Mouse (Mus musculus) liver, embryonic 14.5 days (tissue): ENCODE data around the gene Gng2. TPM values are rescaled to one million over a fixed set of nuclear protein-coding genes. Genes with fewer than 3 reads are reported as not detected.

Experiments used
- ATAC-seq: fragments of 200-750 bp; cut with Nextera tagmentation; 2 replicates; pipeline ENCODE4 v1.8.0; 2017; ENCODE audit warnings: moderate number of reproducible peaks, mild to moderate bottlenecking, moderate library complexity; ENCODE audit not compliant: insufficient read depth
- DNase-seq, 3 experiments: peaks; one replicate each; pipeline ENCODE4 v3.0.0-alpha.2; 2012 to 2013; ENCODE audit warnings: low read depth in 3 of 3, low spot score in 3 of 3
- H3K27ac ChIP-seq: fragments of 300-500 bp; sonication (generic); 2 replicates; pipeline ENCODE4 v1.5.1; 2014; ENCODE audit warnings: moderate library complexity, mild to moderate bottlenecking, control low read depth, inconsistent platforms
- H3K27me3 ChIP-seq: fragments of 300-500 bp; sonication (generic); 2 replicates; pipeline ENCODE4 v1.6.1; 2014; ENCODE audit warnings: mild to moderate bottlenecking, low read length, moderate library complexity; ENCODE audit not compliant: control insufficient read depth, insufficient read depth
- H3K36me3 ChIP-seq: fragments of 300-500 bp; sonication (generic); replicated peaks from 2 replicates; pipeline ENCODE4 v1.6.1; 2014; ENCODE audit warnings: low read depth; ENCODE audit not compliant: control insufficient read depth, insufficient read depth
- H3K4me1 ChIP-seq, 2 experiments: fragments of 200-500 bp in 1 of 2; fragments of 300-500 bp in 1 of 2; sonication (generic) in 1 of 2; replicated peaks; 2 replicates each; pipeline ENCODE4 v1.6.1; 2012 to 2014; ENCODE audit warnings: antibody characterized with exemption in 1 of 2, inconsistent platforms in 1 of 2, low read length in 1 of 2; ENCODE audit not compliant: control insufficient read depth in 2 of 2, insufficient read depth in 2 of 2
- H3K4me2 ChIP-seq: fragments of 300-500 bp; sonication (generic); 2 replicates; pipeline ENCODE4 v1.6.1; 2014; ENCODE audit warnings: low read depth, mild to moderate bottlenecking, control low read depth, moderate library complexity
- H3K4me3 ChIP-seq, 2 experiments: fragments of 200-500 bp in 1 of 2; fragments of 300-500 bp in 1 of 2; sonication (generic) in 1 of 2; 2 replicates each; pipeline ENCODE4 v1.5.1; 2012 to 2014; ENCODE audit warnings: low read depth in 2 of 2, low read length in 2 of 2, mild to moderate bottlenecking in 2 of 2, control low read depth in 1 of 2, inconsistent platforms in 1 of 2, moderate library complexity in 1 of 2; ENCODE audit not compliant: insufficient read depth in 1 of 2
- H3K9ac ChIP-seq: fragments of 300-500 bp; sonication (generic); replicated peaks from 2 replicates; pipeline ENCODE4 v1.6.1; 2014; ENCODE audit warnings: mild to moderate bottlenecking, control low read depth, moderate library complexity
- H3K9me3 ChIP-seq: fragments of 300-500 bp; sonication (generic); 2 replicates; pipeline ENCODE4 v1.6.1; 2016; ENCODE audit warnings: low read length, mixed read lengths; ENCODE audit not compliant: control insufficient read depth
- CTCF ChIP-seq: IDR thresholded peaks from 2 replicates; pipeline ENCODE4 v1.5.1; 2016; ENCODE audit warnings: antibody characterized with exemption, low read depth, control low read depth
- EP300 ChIP-seq: IDR thresholded peaks from 2 replicates; pipeline ENCODE4 v1.6.1; 2016; ENCODE audit warnings: antibody characterized with exemption, low read depth
- WGBS: fragments of 180-500 bp; shearing (Covaris S2); extraction: QIAGEN DNeasy Blood & Tissue Kit; methylation state at CpG from one replicate; pipeline ENCODE4 v1.1.7; 2014; ENCODE audit not compliant: insufficient replicate concordance; 5-methylcytosine and 5-hydroxymethylcytosine counted together
- polyA plus RNA-seq, 2 experiments: library from polyadenylated mRNA; depleted of rRNA in 1 of 2; stranded (reverse) in 1 of 2; unstranded in 1 of 2; fragments of >200 nt; fragmentation: Nextera tagmentation in 1 of 2; extraction: Ambion mirVana in 1 of 2; gene quantifications; 2 replicates each; pipeline versions ENCODE4 v1.2.1 to v1.2.3; 2012 to 2014

Gene Gng2
- polyA plus RNA-seq, 2 experiments, result 5.2 to 8.7 TPM

- no peak overlapping the region for H3K4me2 ChIP-seq
- ATAC-seq, result no peak
- WGBS, result 61% methylated on average over 8 of the region's 8 CpGs
These were observed 115.9 kb downstream of the Gng2 start for GRCm38 (mm10) chr14:19861311-19862080.

GRCm38 (mm10) chr14:19860281-19860680 is 117.1 kb downstream of the Gng2 start:
- no peak for TF ChIP-seq EP300
- no peak for TF ChIP-seq CTCF
- Histone ChIP-seq H3K27me3 (no peaks in the 10 kb centered on the region), H3K4me1 (no peaks in the 10 kb centered on the region), H3K27ac (no peak overlapping the region), H3K4me3 (no peak overlapping the region), H3K4me2 (no peak overlapping the region), H3K9me3 (no peaks in the 10 kb centered on the region), H3K36me3 (no peaks in the 10 kb centered on the region), H3K9ac (no peak overlapping the region)
- 85% methylated on average over 4 of the region's 4 CpGs for WGBS
- ATAC-seq (no peak), DNase-seq (no peak)

More at GRCm38 (mm10) chr14:19861311-19862080, 115.9 kb downstream of the Gng2 start:
- Histone ChIP-seq H3K9me3 (no peaks in the 10 kb centered on the region), H3K27me3 (no peaks in the 10 kb centered on the region), H3K36me3 (no peaks in the 10 kb centered on the region), H3K27ac (no peak overlapping the region), H3K4me3 (no peak overlapping the region), H3K9ac (no peak overlapping the region), H3K4me1 (no peaks in the 10 kb centered on the region)
- no peak for TF ChIP-seq EP300
- no peak for DNase-seq

GRCm38 (mm10) chr14:19858808-19859776 is 118.3 kb downstream of the Gng2 start:
- Histone ChIP-seq H3K36me3 (no peaks in the 10 kb centered on the region), H3K27me3 (no peaks in the 10 kb centered on the region), H3K4me3 (no peak overlapping the region), H3K4me1 (no peaks in the 10 kb centered on the region), H3K4me2 (no peak overlapping the region), H3K9ac (no peak overlapping the region), H3K9me3 (no peaks in the 10 kb centered on the region), H3K27ac (no peak overlapping the region)
- 45% methylated on average over 8 of the region's 8 CpGs for WGBS
- TF ChIP-seq CTCF, result no peak
- TF ChIP-seq EP300, result no peak
- DNase-seq (no peak), ATAC-seq (no peak)

- Histone ChIP-seq H3K36me3 (no peaks in the 10 kb centered on the region), H3K9ac (no peak overlapping the region), H3K27me3 (no peaks in the 10 kb centered on the region), H3K9me3 (no peaks in the 10 kb centered on the region), H3K27ac (no peak overlapping the region), H3K4me2 (no peak overlapping the region), H3K4me1 (no peaks in the 10 kb centered on the region), H3K4me3 (no peak overlapping the region)
- DNase-seq (no peak), ATAC-seq (no peak)
- WGBS, result 57% methylated on average over 2 of the region's 2 CpGs
- no peak for TF ChIP-seq CTCF
- TF ChIP-seq EP300, result no peak
These were observed 119.1 kb downstream of the Gng2 start for GRCm38 (mm10) chr14:19858279-19858678.

- TF ChIP-seq CTCF (no peak), EP300 (no peak)
- WGBS, result 47% methylated on average over 3 of the region's 3 CpGs
- no peak overlapping the region for H3K9ac ChIP-seq
- no peak for DNase-seq
- no peaks in the 10 kb centered on the region for H3K27me3 ChIP-seq
- no peak overlapping the region for H3K4me2 ChIP-seq
- no peaks in the 10 kb centered on the region for H3K4me1 ChIP-seq
- no peaks in the 10 kb centered on the region for H3K9me3 ChIP-seq
- no peak overlapping the region for H3K4me3 ChIP-seq
- H3K27ac ChIP-seq, result no peak overlapping the region
- no peaks in the 10 kb centered on the region for H3K36me3 ChIP-seq
- no peak for ATAC-seq
These were observed 124.0 kb downstream of the Gng2 start for GRCm38 (mm10) chr14:19853471-19853870.
